Mouse (Mus musculus) forebrain, embryonic 13.5 days (tissue): ENCODE measurements around the gene 4930430A15Rik. TPM values are rescaled to one million over a fixed set of nuclear protein-coding genes. Genes with fewer than 3 reads are reported as not detected.

Experiments used
- ATAC-seq: fragments of 200-750 bp; cut with Nextera tagmentation; 2 replicates; pipeline ENCODE4 v1.8.0; 2017
- H3K27ac ChIP-seq: fragments of 300-500 bp; sonication (generic); 2 replicates; pipeline ENCODE4 v1.5.1; 2015; ENCODE audit warnings: inconsistent platforms, mild to moderate bottlenecking, moderate library complexity
- H3K27me3 ChIP-seq: fragments of 300-500 bp; sonication (generic); 2 replicates; pipeline ENCODE4 v1.6.1; 2015; ENCODE audit warnings: mild to moderate bottlenecking, inconsistent platforms
- H3K36me3 ChIP-seq: fragments of 300-500 bp; sonication (generic); 2 replicates; pipeline ENCODE4 v1.6.1; 2015; ENCODE audit warnings: mild to moderate bottlenecking, inconsistent platforms; ENCODE audit not compliant: poor library complexity, severe bottlenecking
- H3K4me1 ChIP-seq: fragments of 300-500 bp; sonication (generic); 2 replicates; pipeline ENCODE4 v1.6.1; 2015; ENCODE audit warnings: inconsistent platforms
- H3K4me2 ChIP-seq: fragments of 300-500 bp; sonication (generic); 2 replicates; pipeline ENCODE4 v1.6.1; 2015; ENCODE audit warnings: inconsistent platforms, mild to moderate bottlenecking, moderate library complexity
- H3K4me3 ChIP-seq: fragments of 300-500 bp; sonication (generic); 2 replicates; pipeline ENCODE4 v1.5.1; 2015; ENCODE audit warnings: mild to moderate bottlenecking, inconsistent platforms
- H3K9ac ChIP-seq: fragments of 300-500 bp; sonication (generic); 2 replicates; pipeline ENCODE4 v1.6.1; 2015; ENCODE audit warnings: mild to moderate bottlenecking, inconsistent platforms
- H3K9me3 ChIP-seq: fragments of 300-500 bp; sonication (generic); replicated peaks from 2 replicates; pipeline ENCODE4 v1.6.1; 2016; ENCODE audit warnings: inconsistent platforms
- WGBS: fragments of 180-500 bp; shearing (Covaris S2); methylation state at CpG from one replicate; pipeline ENCODE4 v1.1.7; 2015; 5-methylcytosine and 5-hydroxymethylcytosine counted together
- polyA plus RNA-seq: library from polyadenylated mRNA; unstranded; fragments of >200 nt; fragmentation: Nextera tagmentation; extraction: Ambion mirVana; gene quantifications from 2 replicates; pipeline ENCODE4 v1.2.1, GENCODE M21; 2015

Gene 4930430A15Rik
- not detected in 2 replicates for polyA plus RNA-seq

DNA sequence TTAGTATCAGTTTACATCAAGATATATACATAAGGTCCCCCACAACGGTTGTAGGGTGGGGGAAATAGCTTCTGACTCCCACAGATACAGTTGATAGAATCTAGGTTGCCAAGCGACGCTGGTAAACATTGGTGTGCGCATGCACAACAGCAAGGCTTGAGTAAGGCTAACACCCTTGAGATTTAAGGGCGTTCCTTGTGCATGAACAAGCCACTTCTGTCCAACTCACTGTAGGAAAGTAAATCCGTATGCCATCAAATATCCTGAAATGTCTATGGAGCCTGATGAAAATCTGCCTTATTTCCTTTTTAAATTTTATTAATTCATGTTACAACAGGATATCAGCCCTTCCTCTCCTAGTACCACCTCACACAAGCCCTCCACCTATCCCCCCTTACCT lies at the start of gene 4930430A15Rik:
Gene 4930430A15Rik (minus strand): TSS at position 101 of the 400 bp plus-strand sequence.
- no peaks in the 10 kb centered on the region for H3K36me3 ChIP-seq
- no peak within 1 kb of the TSS for H3K4me3 ChIP-seq
- no peak within 1 kb of the TSS for H3K9ac ChIP-seq
- H3K27me3 ChIP-seq, result no peaks in the 10 kb centered on the region
- no peak within 1 kb of the TSS for H3K4me2 ChIP-seq
- 87% methylated on average over 6 of the region's 6 CpGs for WGBS
- ATAC-seq, result no peak
- no peak within 1 kb of the TSS for H3K27ac ChIP-seq
- H3K9me3 ChIP-seq, result no peaks in the 10 kb centered on the region
- no peaks in the 10 kb centered on the region for H3K4me1 ChIP-seq

DNA sequence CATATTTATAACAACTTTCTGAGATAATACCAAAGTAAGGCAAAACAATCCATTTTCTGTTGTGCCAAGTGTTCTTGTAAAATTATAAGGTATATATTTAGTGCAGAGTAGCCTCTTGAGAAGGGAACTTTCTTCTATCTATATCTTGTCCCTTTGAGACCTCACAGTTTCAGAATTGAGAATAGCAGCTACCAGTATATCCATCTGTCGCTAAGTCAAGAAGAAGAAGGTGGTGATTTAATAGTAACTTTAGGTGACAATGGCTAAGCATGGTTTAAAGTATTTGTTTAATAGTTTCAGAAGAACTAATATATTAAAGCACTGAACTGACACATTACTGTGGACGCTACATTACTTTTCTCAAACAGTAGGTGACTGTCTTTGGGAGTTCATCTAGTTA lies 44.6 kb upstream of the 4930430A15Rik start, which contains the start of gene Olfr1277:
Gene Olfr1277 (minus strand): TSS at position 101 of the 400 bp plus-strand sequence.
- no peak for ATAC-seq
- no peak within 1 kb of the TSS for H3K4me3 ChIP-seq
- H3K4me1 ChIP-seq, result no peaks in the 10 kb centered on the region
- 89% methylated on average over 2 of the region's 2 CpGs for WGBS
- no peaks in the 10 kb centered on the region for H3K9me3 ChIP-seq
- H3K9ac ChIP-seq, result no peak within 1 kb of the TSS
- H3K27me3 ChIP-seq, result no peaks in the 10 kb centered on the region
- no peak within 1 kb of the TSS for H3K27ac ChIP-seq
- H3K4me2 ChIP-seq, result no peak within 1 kb of the TSS
- H3K36me3 ChIP-seq, result no peaks in the 10 kb centered on the region

DNA sequence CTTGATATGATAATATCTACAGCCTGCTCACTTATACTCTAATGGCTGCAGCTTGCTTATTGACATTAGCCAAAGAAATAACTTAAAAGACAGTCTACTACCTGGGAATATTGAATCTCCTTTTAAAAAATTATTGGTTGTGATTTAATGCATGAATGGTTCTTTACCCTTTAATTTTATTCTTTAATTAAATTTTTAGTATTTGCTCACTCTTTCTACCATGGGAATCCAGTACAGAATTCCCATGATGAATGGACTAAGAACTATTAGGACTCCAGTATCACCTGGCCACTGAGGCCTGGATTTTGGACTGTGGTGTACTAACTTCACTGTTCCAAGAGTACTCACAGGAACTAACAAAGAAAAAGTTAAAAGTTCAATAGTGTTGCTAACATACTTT lies 24.8 kb upstream of the 4930430A15Rik start, which contains the start of gene Olfr1276:
Gene Olfr1276 (plus strand): TSS at position 301 of the 400 bp plus-strand sequence.
- H3K9ac ChIP-seq, result no peak within 1 kb of the TSS
- no peaks in the 10 kb centered on the region for H3K36me3 ChIP-seq
- H3K27me3 ChIP-seq, result no peaks in the 10 kb centered on the region
- ATAC-seq, result no peak
- no peaks in the 10 kb centered on the region for H3K4me1 ChIP-seq
- H3K9me3 ChIP-seq, result no peaks in the 10 kb centered on the region
- H3K27ac ChIP-seq, result no peak within 1 kb of the TSS
- H3K4me3 ChIP-seq, result no peak within 1 kb of the TSS
- no peak within 1 kb of the TSS for H3K4me2 ChIP-seq

DNA sequence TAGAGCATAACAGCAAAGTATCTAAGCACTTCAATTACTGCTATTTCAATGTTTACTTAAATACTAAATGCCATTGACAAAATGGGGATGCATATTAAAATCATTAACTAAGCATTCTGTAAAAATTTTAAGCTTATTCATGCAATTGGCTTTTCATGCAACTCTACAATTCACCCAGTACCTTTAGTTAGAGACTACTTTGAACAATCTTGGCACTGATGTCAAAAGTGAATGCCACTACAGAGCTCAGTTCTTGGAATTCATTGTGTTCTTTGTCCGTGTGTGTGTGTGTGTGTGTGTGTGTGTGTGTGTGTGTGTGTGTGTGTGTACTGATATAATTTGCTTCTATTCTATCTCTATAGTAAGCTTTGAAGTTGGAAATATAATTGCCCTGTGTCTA lies 5.8 kb upstream of the 4930430A15Rik start, which contains the start of gene Olfr1275:
Gene Olfr1275 (minus strand): TSS at position 101 of the 400 bp plus-strand sequence.
- no peaks in the 10 kb centered on the region for H3K36me3 ChIP-seq
- no peak within 1 kb of the TSS for H3K4me3 ChIP-seq
- H3K4me2 ChIP-seq, result no peak within 1 kb of the TSS
- H3K9me3 ChIP-seq, result no peaks in the 10 kb centered on the region
- no peak within 1 kb of the TSS for H3K27ac ChIP-seq
- WGBS, result 89% methylated on average over 1 of the region's 1 CpGs
- H3K9ac ChIP-seq, result no peak within 1 kb of the TSS
- H3K27me3 ChIP-seq, result no peaks in the 10 kb centered on the region
- no peaks in the 10 kb centered on the region for H3K4me1 ChIP-seq
- no peak for ATAC-seq

DNA sequence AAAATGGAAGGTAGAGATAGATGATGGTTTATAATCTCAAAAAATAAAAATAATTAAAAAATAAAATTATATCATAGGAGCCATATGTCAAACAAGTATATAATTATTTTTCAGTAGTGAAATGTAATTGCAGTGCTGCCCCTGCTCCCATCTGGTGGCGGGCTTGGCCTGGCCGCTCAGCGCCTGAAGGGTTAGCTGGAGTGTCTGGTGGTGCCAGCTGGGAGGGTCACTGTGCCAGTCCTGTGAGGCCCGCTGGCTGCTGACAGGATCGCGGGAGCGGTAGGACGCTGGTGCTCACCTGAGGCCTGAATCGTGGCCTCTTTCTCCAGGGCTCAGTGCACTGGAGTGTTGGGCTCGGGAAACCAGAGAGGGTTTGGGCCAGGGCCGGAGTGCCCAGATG lies 47.3 kb downstream of the 4930430A15Rik start:
- Histone ChIP-seq H3K27me3 (no peaks in the 10 kb centered on the region), H3K4me2 (no peak overlapping the region), H3K27ac (no peak overlapping the region), H3K4me1 (no peaks in the 10 kb centered on the region), H3K36me3 (no peaks in the 10 kb centered on the region), H3K9me3 (no peaks in the 10 kb centered on the region), H3K4me3 (no peak overlapping the region), H3K9ac (no peak overlapping the region)
- WGBS, result 94% methylated on average over 11 of the region's 11 CpGs
- ATAC-seq, result no peak

DNA sequence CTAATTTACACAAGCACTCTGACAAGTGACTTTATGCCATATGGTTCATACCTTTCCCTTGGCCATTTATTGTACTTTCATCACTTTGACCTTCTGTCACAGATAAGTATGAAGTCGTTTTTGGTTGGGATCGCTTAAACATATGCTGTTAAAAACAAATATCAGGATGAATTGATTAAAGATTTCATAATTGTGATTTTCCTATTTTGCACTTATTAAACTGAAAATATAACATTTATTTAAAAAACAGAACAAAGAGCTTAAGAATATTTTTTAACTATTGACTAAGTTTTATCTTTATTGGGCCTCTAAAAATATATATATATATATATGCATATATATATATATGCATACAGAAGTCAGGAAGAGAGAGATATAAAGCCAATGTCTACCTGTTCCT lies 76.6 kb downstream of the 4930430A15Rik start, which contains the start of gene Gm15130:
Gene Gm15130 (minus strand): TSS at position 101 of the 400 bp plus-strand sequence.
- no peak within 1 kb of the TSS for H3K27ac ChIP-seq
- ATAC-seq, result no peak
- 85% methylated on average over 2 of the region's 2 CpGs for WGBS

DNA sequence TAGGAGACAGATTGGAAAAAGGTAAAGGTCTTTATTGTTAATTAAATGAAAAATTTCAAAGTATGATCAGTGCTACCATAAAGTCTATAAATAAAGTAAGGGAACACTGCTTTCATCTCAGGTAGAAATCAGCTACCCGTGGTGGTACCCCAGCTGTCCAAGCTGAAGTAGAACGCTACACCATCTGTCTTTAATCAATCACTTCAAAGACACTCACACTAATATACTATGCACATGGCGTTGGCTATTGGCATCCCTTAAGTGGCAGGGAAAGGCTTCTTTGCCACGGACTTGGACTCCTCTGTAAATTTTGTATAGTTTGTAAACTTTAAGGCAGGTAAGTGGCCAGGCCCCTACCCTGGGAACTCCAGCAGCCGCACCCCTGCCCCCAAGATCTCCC lies 93.7 kb downstream of the 4930430A15Rik start:
- no peaks in the 10 kb centered on the region for H3K27me3 ChIP-seq
- no peaks in the 10 kb centered on the region for H3K36me3 ChIP-seq
- H3K4me1 ChIP-seq, result no peaks in the 10 kb centered on the region
- H3K9ac ChIP-seq, result no peak overlapping the region
- WGBS, result 79% methylated on average over 5 of the region's 5 CpGs
- H3K4me3 ChIP-seq, result no peak overlapping the region
- no peaks in the 10 kb centered on the region for H3K9me3 ChIP-seq
- no peak overlapping the region for H3K4me2 ChIP-seq
- ATAC-seq, result no peak
- H3K27ac ChIP-seq, result no peak overlapping the region

More for the DNA sequence above, 76.6 kb downstream of the 4930430A15Rik start, which contains the start of gene Gm15130:
- Histone ChIP-seq H3K27me3 (no peaks in the 10 kb centered on the region), H3K36me3 (no peaks in the 10 kb centered on the region), H3K4me3 (no peak within 1 kb of the TSS), H3K4me2 (no peak within 1 kb of the TSS), H3K9me3 (no peaks in the 10 kb centered on the region), H3K4me1 (no peaks in the 10 kb centered on the region), H3K9ac (no peak within 1 kb of the TSS)

Other genes with a start within 250 kb of the 4930430A15Rik start
- not detected in 2 replicates for gene Gm13941, start 123.6 kb downstream of the 4930430A15Rik start, polyA plus RNA-seq
- gene Gm15130, start 76.7 kb downstream of the 4930430A15Rik start, polyA plus RNA-seq, result not detected in 2 replicates
- gene Olfr1275, start 5.7 kb upstream of the 4930430A15Rik start, polyA plus RNA-seq, result not detected in 2 replicates
- gene Olfr1276, start 24.9 kb upstream of the 4930430A15Rik start, polyA plus RNA-seq, result not detected in 2 replicates
- gene Olfr1277, start 44.5 kb upstream of the 4930430A15Rik start, polyA plus RNA-seq, result not detected in 2 replicates
- gene Olfr1278, start 60.5 kb upstream of the 4930430A15Rik start, polyA plus RNA-seq, result not detected in 2 replicates
- not detected in 2 replicates for gene Olfr1279, start 71.0 kb upstream of the 4930430A15Rik start, polyA plus RNA-seq
- gene Olfr1280, start 84.4 kb upstream of the 4930430A15Rik start, polyA plus RNA-seq, result not detected in 2 replicates
- not detected in 2 replicates for gene Olfr1281, start 96.9 kb upstream of the 4930430A15Rik start, polyA plus RNA-seq
- not detected in 2 replicates for gene Olfr1282, start 106.5 kb upstream of the 4930430A15Rik start, polyA plus RNA-seq
- not detected in 2 replicates for gene Olfr1283, start 137.2 kb upstream of the 4930430A15Rik start, polyA plus RNA-seq
- gene Olfr1284, start 145.9 kb upstream of the 4930430A15Rik start, polyA plus RNA-seq, result not detected in 2 replicates
- gene Olfr1286, start 193.5 kb upstream of the 4930430A15Rik start, polyA plus RNA-seq, result not detected in 2 replicates
- not detected in 2 replicates for gene Olfr1287, start 219.5 kb upstream of the 4930430A15Rik start, polyA plus RNA-seq
- not detected in 2 replicates for gene Olfr1288, start 244.5 kb upstream of the 4930430A15Rik start, polyA plus RNA-seq